Mouse (Mus musculus): Measurements from ENCODE around the gene Zfp526.

Zfp526 gene

GRCm38 (mm10) chr7:25267751-25268463, 46.7 kb downstream of the Zfp526 start:
- in situ Hi-C loops (cut with MboI): no loop called here

- in situ Hi-C loops (cut with MboI): no loop called here
Measured at GRCm38 (mm10) chr7:25268588-25268987, 47.4 kb downstream of the Zfp526 start.

- in situ Hi-C loops (cut with MboI): no loop called here
Measured at GRCm38 (mm10) chr7:25269029-25269428, 47.8 kb downstream of the Zfp526 start.

GRCm38 (mm10) chr7:25269545-25270271, 48.5 kb downstream of the Zfp526 start:
- in situ Hi-C loops (cut with MboI): loop anchor here (10.0 kb wide), 1 partner anchor 85 kb away; no protein-coding TSS in a partner anchor

GRCm38 (mm10) chr7:25270652-25271633, 49.7 kb downstream of the Zfp526 start:
- in situ Hi-C loops (cut with MboI): loop anchor here (10.0 kb wide), 1 partner anchor 86 kb away; no protein-coding TSS in a partner anchor

GRCm38 (mm10) chr7:25271651-25272444, 50.6 kb downstream of the Zfp526 start:
- in situ Hi-C loops (cut with MboI): loop anchor here (10.0 kb wide), 1 partner anchor 87 kb away; no protein-coding TSS in a partner anchor

GRCm38 (mm10) chr7:25272445-25273258, 51.4 kb downstream of the Zfp526 start:
- in situ Hi-C loops (cut with MboI): loop anchor here (10.0 kb wide), 1 partner anchor 88 kb away; no protein-coding TSS in a partner anchor

- in situ Hi-C loops (cut with MboI): loop anchor here (10.0 kb wide), 1 partner anchor 89 kb away; no protein-coding TSS in a partner anchor
Measured at GRCm38 (mm10) chr7:25273259-25274241, 52.3 kb downstream of the Zfp526 start.

- in situ Hi-C loops (cut with MboI): loop anchor here (10.0 kb wide), 1 partner anchor 90 kb away; no protein-coding TSS in a partner anchor
Measured at GRCm38 (mm10) chr7:25274571-25274970, 53.3 kb downstream of the Zfp526 start.

- in situ Hi-C loops (cut with MboI): loop anchor here (5.0 to 10.0 kb wide), 2 partner anchors 33 to 90 kb away; no protein-coding TSS in a partner anchor
Measured at GRCm38 (mm10) chr7:25274996-25275395, 53.8 kb downstream of the Zfp526 start.

- in situ Hi-C loops (cut with MboI): loop anchor here (5.0 to 10.0 kb wide), 2 partner anchors 33 to 91 kb away; no protein-coding TSS in a partner anchor
Measured at GRCm38 (mm10) chr7:25275555-25276298, 54.5 kb downstream of the Zfp526 start.

Data from mature B cell (primary cell).